Mouse (Mus musculus) cortical plate, adult 2 months (tissue): ENCODE data around the gene Cchcr1.
A peak's percentile ranks its signal among the peaks of the same experiment; 100 is the strongest.

Source experiments
- CTCF ChIP-seq: fragments of 200-500 bp; IDR thresholded peaks from 2 replicates; pipeline ENCODE4 v1.5.1; 2011; ENCODE audit warnings: mild to moderate bottlenecking, control low read depth, low read length; ENCODE audit not compliant: insufficient read depth; ENCODE audit errors: extremely low read depth
- POLR2A ChIP-seq: fragments of 200-500 bp; IDR thresholded peaks from 2 replicates; pipeline ENCODE4 v1.6.1; 2011; ENCODE audit warnings: mild to moderate bottlenecking, low read length, control low read depth; ENCODE audit not compliant: insufficient read depth; ENCODE audit errors: extremely low read depth

GRCm38 (mm10) chr17:35556812-35557211 is 39.9 kb downstream of the Cchcr1 start:
- TF ChIP-seq POLR2A (no peak), CTCF (peak; percentile 79)
